Mouse (Mus musculus) 3134 (cell line): ENCODE data around the gene Wdr37.
"Not testable (repeated sequence)": the region's sequence is repeated elsewhere in the genome, so short reads cannot be mapped to it uniquely, and the experiment has no call there.

Experiments used
- DNase-seq: peaks from one replicate; pipeline ENCODE4 v3.0.0-alpha.2; 2011; ENCODE audit warnings: low spot score; ENCODE audit not compliant: insufficient read length; ENCODE audit errors: extremely low read depth

Gene Wdr37

GRCm38 (mm10) chr13:8841846-8842245 lies 29.9 kb downstream of the Wdr37 start:
- not testable (repeated sequence) for DNase-seq

- DNase-seq: no peak
Measured at GRCm38 (mm10) chr13:8840941-8841340, 30.8 kb downstream of the Wdr37 start.

- DNase-seq: no peak
Measured at GRCm38 (mm10) chr13:8839937-8840336, 31.8 kb downstream of the Wdr37 start.

GRCm38 (mm10) chr13:8839111-8839510 lies 32.6 kb downstream of the Wdr37 start:
- no peak for DNase-seq

DNA sequence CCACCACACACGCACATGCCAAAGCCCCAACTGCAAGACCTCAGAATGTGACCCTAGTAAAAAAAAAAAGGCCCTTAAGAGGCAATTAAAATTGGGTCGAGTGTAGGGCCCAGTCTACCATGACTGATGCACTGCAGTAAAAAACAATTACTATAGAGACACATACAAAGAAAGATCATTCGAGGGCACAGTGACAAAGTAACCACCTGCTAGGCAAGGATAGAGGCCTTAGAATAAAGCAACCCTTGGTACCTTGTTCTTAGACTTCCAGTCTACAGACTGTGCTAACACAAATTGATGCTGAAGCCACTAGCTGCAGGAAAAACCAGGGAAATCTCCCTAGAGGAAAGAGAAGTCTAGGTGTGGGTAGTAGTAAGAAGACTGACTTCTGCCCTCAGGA lies 33.3 kb downstream of the Wdr37 start:
- DNase-seq: no peak

- no peak for DNase-seq
Measured at GRCm38 (mm10) chr13:8834573-8834972, 37.1 kb downstream of the Wdr37 start.

- no peak for DNase-seq
Measured at GRCm38 (mm10) chr13:8831546-8832251, 40.0 kb downstream of the Wdr37 start.

DNA sequence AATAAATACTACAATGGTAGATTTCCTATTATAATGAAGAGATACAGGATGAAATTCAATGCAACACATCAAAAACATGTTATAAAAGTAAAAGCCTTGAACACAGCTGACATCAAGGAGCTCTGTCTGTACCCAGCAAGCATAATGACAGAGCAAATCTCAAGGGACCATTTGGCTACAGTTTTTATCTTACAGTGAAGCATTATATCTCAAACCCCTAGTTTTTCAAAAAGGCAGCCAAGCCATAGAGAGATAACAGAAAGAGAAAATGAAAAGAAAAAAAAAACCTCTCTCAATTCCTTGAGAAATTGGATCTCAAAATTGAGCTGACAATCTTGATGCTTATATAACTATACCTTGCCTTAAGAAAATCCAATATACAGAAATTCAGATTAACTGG lies 41.0 kb downstream of the Wdr37 start:
- no peak for DNase-seq

GRCm38 (mm10) chr13:8829784-8830183 lies 41.9 kb downstream of the Wdr37 start:
- peak; percentile 11 for DNase-seq

GRCm38 (mm10) chr13:8828946-8829345 lies 42.8 kb downstream of the Wdr37 start:
- DNase-seq: peak; percentile 66

- no peak for DNase-seq
Measured at GRCm38 (mm10) chr13:8823546-8823945, 48.2 kb downstream of the Wdr37 start.

DNA sequence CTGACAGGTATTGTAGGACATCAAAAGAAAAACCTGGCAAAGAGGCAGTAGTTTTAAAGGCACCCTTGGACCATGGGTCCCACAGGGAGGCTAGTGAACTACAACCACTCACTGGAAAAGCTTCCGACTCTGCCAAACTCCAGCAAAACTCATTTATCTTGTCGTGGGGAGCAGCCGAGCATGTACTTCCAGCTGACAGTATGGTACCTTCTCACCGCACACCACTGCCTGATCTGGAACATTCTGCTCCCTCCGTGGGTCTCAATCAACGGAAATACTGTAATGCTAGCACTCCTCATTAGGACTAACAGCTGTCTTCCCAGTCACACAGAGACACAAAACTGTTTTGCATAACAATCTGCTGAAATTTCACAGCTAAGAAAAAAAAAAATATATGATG lies 48.6 kb downstream of the Wdr37 start:
- no peak for DNase-seq

GRCm38 (mm10) chr13:8822201-8822600 lies 49.5 kb downstream of the Wdr37 start:
- no peak for DNase-seq

- peak; percentile 17 for DNase-seq
Measured at GRCm38 (mm10) chr13:8805931-8806330, 65.8 kb downstream of the Wdr37 start.

GRCm38 (mm10) chr13:8800576-8800975 lies 71.1 kb downstream of the Wdr37 start:
- no peak for DNase-seq

DNA sequence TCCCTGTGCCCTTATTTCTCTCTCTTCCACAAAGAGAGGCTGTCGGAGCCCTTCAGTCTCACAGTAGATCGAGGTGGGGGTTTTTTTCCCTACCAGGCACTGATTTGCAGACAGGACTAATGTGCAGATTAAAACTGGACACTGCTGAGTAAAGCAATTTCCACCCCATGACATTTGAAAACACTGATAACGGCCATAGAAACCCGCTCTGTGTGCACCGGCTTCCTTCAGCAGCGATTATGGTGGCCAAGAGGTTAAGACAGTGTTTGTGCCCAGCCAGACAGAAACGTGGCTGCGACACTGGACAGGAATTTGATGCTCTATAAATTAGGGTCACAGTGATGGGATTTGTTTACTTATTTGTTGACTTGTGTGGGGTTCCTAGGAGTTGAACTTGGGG lies 78.5 kb downstream of the Wdr37 start:
- DNase-seq: no peak

- no peak for DNase-seq
Measured at GRCm38 (mm10) chr13:8785185-8785584, 86.5 kb downstream of the Wdr37 start.

GRCm38 (mm10) chr13:8784308-8785061 lies 87.2 kb downstream of the Wdr37 start:
- no peak for DNase-seq

DNA sequence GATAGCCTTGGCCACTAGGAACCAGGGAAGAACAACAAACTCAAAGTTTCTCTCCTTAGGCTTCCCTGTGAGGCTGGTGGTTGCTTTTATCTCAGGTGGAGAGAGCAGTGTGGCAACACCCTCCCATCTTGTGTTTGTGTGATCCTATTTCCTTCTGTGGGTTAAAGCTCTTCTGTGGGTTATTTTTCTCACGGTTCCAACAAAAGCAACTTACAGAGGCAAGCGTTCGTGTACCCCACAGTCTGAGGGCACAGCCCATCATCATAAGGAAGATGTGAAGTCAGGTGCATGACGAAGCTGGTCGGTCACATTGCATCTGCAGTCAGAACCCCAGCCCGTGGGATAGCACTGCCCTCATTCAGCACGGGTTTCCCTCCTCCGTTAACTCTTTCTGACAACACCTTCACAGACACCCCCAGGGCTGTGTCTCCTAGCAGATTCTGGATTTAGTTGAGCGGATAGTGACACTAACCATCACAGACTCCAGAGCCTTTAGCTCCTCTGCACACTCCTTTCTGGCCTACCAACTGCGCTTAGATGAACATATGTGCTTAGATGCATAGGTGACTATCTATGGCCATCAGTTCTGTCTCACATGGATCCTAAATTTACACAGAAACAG lies 87.9 kb downstream of the Wdr37 start:
- no peak for DNase-seq

DNA sequence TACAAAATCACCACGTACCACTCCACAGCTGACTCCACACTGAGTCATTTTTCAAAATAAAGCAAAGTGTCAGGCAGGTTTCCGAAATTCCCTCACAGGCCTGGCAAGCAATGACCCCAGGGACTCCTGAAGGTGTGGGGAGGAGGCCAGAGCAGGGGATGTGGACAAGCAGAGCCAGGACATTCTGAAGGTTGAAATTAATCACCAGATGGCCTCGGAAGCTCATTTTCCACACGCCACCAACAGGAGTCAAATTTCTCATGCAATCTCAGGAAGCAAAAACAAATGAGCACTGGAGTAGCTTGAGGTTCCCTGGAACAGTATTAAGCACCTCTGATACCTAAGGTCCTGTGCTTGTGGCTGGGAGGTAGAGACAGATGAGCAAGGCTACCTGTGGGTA lies 89.1 kb downstream of the Wdr37 start:
- DNase-seq: no peak

DNA sequence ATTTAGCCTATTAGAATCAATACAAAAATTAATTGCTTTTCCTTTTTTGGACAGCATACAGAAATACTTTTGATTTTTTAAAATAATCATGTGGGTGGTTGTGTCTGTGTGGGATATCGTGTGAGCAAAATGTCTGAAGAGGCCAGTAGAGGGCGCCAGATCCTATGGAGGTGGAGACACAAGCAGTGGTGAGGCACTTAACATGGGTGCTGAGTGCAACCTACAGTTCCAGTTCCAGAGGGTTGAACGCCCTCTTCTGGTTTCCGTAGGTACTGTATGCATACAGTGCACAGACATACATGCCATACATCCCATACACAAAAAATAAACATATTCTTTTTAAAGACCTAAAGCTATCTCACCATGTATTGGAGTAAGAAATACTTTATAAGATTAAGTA lies 91.3 kb downstream of the Wdr37 start:
- peak; percentile 36 for DNase-seq

DNA sequence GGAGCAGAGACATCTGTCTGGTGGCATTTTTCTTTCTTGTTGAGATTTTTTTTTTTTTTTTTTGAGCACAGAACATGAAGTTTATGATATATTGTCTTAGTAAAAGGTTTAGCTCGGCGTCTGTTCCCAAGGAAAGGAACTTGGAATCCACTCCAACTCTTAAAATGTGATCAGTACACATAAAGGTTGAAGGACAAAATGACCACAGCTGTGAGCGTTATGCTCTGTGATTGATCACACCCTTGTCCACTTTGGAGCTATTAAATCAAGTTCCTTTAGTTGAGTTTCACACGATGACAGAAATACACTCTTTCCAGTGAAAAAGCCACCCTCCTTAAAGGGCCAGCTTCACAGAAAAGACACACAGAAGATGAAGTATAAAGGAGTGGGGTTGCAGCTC lies 101.1 kb downstream of the Wdr37 start:
- DNase-seq: no peak
